Mouse (Mus musculus) left cerebral cortex, adult 18-20 months (tissue): ENCODE results near the gene Tead1. TPM values are rescaled to one million over a fixed set of nuclear protein-coding genes. Genes with fewer than 3 reads are reported as not detected.

ENCODE experiments used
- DNase-seq, 2 experiments: peaks; one replicate each; pipeline ENCODE4 v3.0.0; 2021 to 2022; ENCODE audit warnings: low spot score in 2 of 2, mixed read lengths in 1 of 2
- total RNA-seq, 2 experiments: library from RNA; stranded (reverse); gene quantifications; 2 replicates each; pipeline ENCODE4 v1.2.3; 2021

Tead1 gene
- total RNA-seq, 2 experiments from 2014 or later: 10.7 to 10.8 TPM

GRCm38 (mm10) chr7:112807401-112807751 is 128.3 kb downstream of the Tead1 start:
- no peak for DNase-seq

GRCm38 (mm10) chr7:112810752-112811151 is 131.6 kb downstream of the Tead1 start:
- no peak for DNase-seq

- no peak for DNase-seq
Measured at GRCm38 (mm10) chr7:112812037-112812775, 133.1 kb downstream of the Tead1 start.

GRCm38 (mm10) chr7:112813163-112813562 is 134.0 kb downstream of the Tead1 start:
- no peak for DNase-seq

GRCm38 (mm10) chr7:112813731-112814306 is 134.7 kb downstream of the Tead1 start:
- DNase-seq: no peak

GRCm38 (mm10) chr7:112816016-112816415 is 136.9 kb downstream of the Tead1 start:
- no peak for DNase-seq

- DNase-seq: no peak
Measured at GRCm38 (mm10) chr7:112819833-112820232, 140.7 kb downstream of the Tead1 start.

GRCm38 (mm10) chr7:112822879-112823278 is 143.8 kb downstream of the Tead1 start:
- DNase-seq: no peak

- peak in 1 of 2 experiments; percentile 25 for DNase-seq
Measured at GRCm38 (mm10) chr7:112823621-112824020, 144.5 kb downstream of the Tead1 start.

- no peak for DNase-seq
Measured at GRCm38 (mm10) chr7:112825339-112825781, 146.2 kb downstream of the Tead1 start.

- DNase-seq: peak in 1 of 2 experiments; percentile 21
Measured at GRCm38 (mm10) chr7:112826114-112826911, 147.2 kb downstream of the Tead1 start.

GRCm38 (mm10) chr7:112828016-112828695 is 149.0 kb downstream of the Tead1 start:
- DNase-seq: no peak

GRCm38 (mm10) chr7:112828696-112829022 is 149.5 kb downstream of the Tead1 start:
- no peak for DNase-seq

GRCm38 (mm10) chr7:112830946-112831345 is 151.8 kb downstream of the Tead1 start:
- no peak for DNase-seq

GRCm38 (mm10) chr7:112831446-112831845 is 152.3 kb downstream of the Tead1 start:
- no peak for DNase-seq

GRCm38 (mm10) chr7:112833132-112833531 is 154.0 kb downstream of the Tead1 start:
- DNase-seq: no peak

GRCm38 (mm10) chr7:112836076-112836475 is 157.0 kb downstream of the Tead1 start:
- DNase-seq: no peak

GRCm38 (mm10) chr7:112838131-112838530 is 159.0 kb downstream of the Tead1 start:
- DNase-seq: no peak

GRCm38 (mm10) chr7:112840351-112840750 is 161.2 kb downstream of the Tead1 start:
- DNase-seq: no peak

GRCm38 (mm10) chr7:112840890-112841289 is 161.8 kb downstream of the Tead1 start:
- peak in 1 of 2 experiments; percentile 35 for DNase-seq

GRCm38 (mm10) chr7:112841484-112841883 is 162.4 kb downstream of the Tead1 start:
- DNase-seq: no peak
